Mouse (Mus musculus) megakaryocyte progenitor cell, adult 5-6 weeks (primary cell): ENCODE measurements around the gene Olfr823. TPM values are rescaled to one million over a fixed set of nuclear protein-coding genes. Genes with fewer than 3 reads are reported as not detected.
"Not testable (repeated sequence)": the region's sequence is repeated elsewhere in the genome, so short reads cannot be mapped to it uniquely, and the experiment has no call there.

Experiments
- ATAC-seq: replicated peaks from 2 replicates; pipeline ENCODE4 v1.8.0; 2016; ENCODE audit warnings: mild to moderate bottlenecking, moderate TSS enrichment, inconsistent platforms; ENCODE audit not compliant: poor library complexity
- total RNA-seq, 2 experiments: library from RNA; stranded (forward) in 1 of 2; stranded (reverse) in 1 of 2; fragments of 157-497, 149-512 nt in 1 of 2; fragments of 200-1000 nt in 1 of 2; gene quantifications; 2 replicates each; pipeline versions ENCODE4 v1.2.3 to v1.2.4; 2015 to 2017

The Olfr823 gene
- total RNA-seq (2015) (not detected in 2 replicates), total RNA-seq (2017) (not detected in 2 replicates)

DNA sequence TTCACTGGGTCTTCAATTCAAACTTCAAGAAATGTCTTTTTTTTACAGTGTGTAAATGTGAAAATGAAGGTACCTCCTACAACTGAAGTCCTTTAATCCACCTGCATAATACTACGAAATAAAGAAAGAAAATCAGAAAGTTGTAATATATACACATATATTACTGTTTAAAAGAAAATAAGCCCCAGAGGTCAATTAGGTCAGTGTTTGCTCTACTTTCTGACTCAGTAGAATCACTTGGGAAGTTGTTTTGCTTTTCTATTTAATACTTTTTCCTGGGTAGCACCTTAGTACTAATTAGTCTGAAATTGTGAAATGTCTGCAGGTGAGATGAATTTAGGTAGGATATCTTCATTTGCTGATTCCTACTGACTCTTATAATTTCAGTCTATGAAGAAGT lies at the start of gene Olfr823:
Gene Olfr823 (minus strand): TSS at position 101 of the 400 bp plus-strand sequence.
- not testable (repeated sequence) for ATAC-seq

DNA sequence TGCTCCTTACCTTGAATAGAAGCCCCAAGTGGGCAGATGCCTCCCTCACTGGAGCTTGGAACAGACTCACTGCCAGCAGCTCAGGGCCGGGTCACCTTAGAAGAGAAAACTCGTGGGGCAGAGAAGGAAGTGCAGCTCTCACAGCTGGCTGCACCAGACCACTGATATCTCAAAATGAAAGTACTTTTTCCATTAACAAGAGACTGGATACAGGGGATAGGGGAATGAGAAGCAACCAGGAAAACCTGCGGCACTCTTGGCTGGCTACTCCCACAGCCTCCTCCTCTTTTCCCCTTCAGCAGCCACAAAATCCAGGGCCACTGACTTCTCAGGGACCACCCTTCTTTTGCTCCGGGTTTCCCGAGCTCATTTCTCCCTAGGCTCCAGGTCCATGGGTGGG lies 28.9 kb upstream of the Olfr823 start:
- ATAC-seq: no peak

DNA sequence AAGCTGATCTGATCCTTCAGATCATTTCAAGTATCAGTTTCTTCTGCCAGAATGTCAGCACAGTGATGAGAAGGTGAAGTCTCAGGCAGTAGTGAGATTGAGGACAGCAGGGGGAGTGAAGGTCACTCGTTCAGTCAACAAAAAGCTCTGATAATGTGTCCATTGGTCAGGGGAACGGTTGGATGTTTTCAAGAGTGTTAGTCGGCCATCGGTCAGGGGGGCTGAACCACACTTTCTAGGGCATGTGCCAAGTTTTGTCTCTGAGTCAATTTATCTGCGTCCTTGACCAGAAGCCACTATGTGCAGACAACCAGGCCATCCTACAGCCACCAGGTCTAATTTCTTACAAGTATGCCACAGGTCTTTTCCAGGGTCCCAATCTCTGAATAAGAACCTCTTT lies 27.3 kb upstream of the Olfr823 start:
- ATAC-seq: not testable (repeated sequence)

DNA sequence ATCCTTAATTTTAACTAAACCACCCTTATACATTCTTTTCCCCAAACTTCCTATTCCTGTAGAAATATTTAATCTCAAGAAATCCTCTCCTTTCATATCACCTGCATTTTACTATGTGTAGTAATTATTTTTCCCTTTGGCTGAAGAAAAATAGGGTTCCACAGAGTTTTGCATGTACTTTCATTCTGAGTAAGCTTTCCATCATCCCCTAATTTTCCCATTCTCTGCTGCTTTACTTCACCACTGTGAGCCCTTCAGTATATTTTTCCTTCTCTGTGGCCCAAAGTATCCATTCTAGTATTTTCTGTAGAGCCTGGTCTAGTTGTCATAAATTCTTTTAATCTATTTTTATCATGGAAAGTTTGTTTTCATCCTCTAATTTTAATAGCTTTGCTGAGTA lies 19.6 kb upstream of the Olfr823 start:
- no peak for ATAC-seq

DNA sequence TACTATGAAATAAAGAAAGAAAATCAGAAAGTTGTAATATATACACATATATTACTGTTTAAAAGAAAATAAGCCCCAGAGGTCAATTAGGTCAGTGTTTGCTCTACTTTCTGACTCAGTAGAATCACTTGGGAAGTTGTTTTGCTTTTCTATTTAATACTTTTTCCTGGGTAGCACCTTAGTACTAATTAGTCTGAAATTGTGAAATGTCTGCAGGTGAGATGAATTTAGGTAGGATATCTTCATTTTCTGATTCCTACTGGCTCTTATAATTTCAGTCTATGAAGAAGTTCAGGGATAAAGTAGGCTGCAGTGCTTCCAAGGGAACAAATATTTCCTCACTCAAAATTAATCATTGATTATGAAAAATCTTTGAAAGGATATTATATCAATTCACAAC lies 14.7 kb upstream of the Olfr823 start, which contains the start of gene Olfr824:
Gene Olfr824 (minus strand): TSS at position 101 of the 400 bp plus-strand sequence.
- ATAC-seq: not testable (repeated sequence)

DNA sequence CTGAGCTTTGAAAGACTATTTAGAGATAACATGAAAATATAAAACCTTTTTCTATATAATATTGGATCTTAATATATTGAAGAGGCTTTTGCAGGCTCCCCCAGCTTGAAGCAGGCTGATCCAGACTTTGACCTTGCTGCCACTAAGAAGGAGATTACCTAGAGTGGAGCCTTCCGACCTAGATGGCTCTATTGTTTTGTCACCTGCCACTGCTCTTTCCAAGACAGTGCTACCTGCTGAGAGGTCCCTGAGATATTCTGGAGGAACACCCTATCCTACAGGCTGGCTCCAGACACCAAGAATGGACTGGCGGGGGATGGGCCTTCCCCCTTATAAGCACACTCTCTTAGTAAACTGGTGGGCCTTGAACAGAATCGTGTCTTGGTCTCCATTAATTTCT lies 862 bp upstream of the Olfr823 start:
- not testable (repeated sequence) for ATAC-seq

DNA sequence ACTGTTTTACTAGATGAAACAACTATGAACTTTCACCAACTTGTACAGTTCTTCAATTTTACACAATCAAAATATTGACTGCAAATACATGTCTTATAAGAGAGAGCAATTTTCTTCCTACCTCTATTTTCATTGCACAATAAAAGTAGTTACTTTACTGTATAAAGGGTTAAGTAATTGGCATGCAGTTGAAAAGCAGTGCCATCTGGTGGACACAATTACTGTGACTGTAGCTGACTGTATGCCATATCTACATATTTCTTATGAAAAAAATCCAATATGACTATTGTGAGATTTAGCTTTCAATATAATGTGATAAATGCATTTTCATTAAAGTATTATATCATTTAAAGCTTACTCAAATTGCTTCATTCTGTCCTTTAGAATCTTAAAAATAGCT lies 19.1 kb downstream of the Olfr823 start:
- ATAC-seq: peak; percentile 79

DNA sequence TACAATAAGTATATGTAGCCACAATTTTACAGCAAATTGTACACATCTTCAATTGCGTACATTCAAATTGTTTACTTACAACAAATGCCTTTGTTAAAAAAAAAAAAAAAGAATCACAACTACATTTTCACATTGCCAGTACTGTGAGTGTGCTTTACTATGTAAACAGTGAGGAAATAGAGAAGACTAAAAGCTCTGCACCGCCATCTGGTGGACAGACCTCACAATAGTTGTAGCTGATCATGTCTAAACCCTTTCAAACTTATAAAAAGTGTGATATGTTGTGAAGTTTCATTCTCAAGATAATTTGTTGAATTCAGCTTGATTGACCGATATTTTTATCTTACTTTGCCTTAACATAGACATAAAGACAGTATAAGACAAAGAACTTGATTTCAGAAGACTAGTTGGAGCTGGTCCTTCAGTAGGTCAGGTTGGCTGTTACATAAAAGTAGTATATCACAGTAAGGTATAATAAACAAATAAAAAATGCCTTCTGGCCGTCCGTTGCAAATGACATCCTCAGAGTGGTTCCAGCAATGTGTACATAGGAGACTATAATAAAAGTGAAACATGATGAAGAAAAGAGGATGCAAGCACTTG lies 22.2 kb downstream of the Olfr823 start:
- ATAC-seq: peak; percentile 96

DNA sequence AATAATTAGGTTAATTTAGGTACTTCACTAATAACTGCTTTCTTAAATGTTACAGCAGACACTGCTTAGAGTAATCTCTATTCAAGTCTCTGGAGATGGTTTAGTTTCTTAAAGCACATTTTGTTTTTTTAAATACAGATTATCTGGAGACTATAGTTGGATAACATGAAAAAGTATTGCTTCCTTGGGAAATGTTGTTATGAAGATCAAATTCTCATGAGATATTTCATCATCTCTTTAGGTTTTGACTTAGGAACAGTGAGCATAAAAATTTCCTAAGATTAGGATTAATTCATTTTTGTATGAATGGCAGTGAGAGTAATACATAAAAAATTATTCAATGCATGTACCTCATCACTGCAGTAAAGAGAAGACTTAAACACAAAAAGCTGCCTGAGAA lies 44.3 kb downstream of the Olfr823 start, which contains the start of gene Olfr822:
Gene Olfr822 (plus strand): TSS at position 301 of the 400 bp plus-strand sequence.
- no peak for ATAC-seq

Other genes with a start within 250 kb of the Olfr823 start
- not detected in 2 replicates for gene Olfr814, start 235.5 kb downstream of the Olfr823 start, total RNA-seq (2015)
- not detected in 2 replicates for gene Olfr814, start 235.5 kb downstream of the Olfr823 start, total RNA-seq (2017)
- gene Olfr815, start 209.5 kb downstream of the Olfr823 start, total RNA-seq (2015): not detected in 2 replicates
- gene Olfr815, start 209.5 kb downstream of the Olfr823 start, total RNA-seq (2017): not detected in 2 replicates
- not detected in 2 replicates for gene Olfr816, start 199.8 kb downstream of the Olfr823 start, total RNA-seq (2015)
- not detected in 2 replicates for gene Olfr816, start 199.8 kb downstream of the Olfr823 start, total RNA-seq (2017)
- not detected in 2 replicates for gene Olfr818, start 166.3 kb downstream of the Olfr823 start, total RNA-seq (2015)
- gene Olfr818, start 166.3 kb downstream of the Olfr823 start, total RNA-seq (2017): not detected in 2 replicates
- not detected in 2 replicates for gene Olfr819, start 148.1 kb downstream of the Olfr823 start, total RNA-seq (2015)
- not detected in 2 replicates for gene Olfr819, start 148.1 kb downstream of the Olfr823 start, total RNA-seq (2017)
- gene Olfr247, start 139.2 kb downstream of the Olfr823 start, total RNA-seq (2015): not detected in 2 replicates
- not detected in 2 replicates for gene Olfr247, start 139.2 kb downstream of the Olfr823 start, total RNA-seq (2017)
- gene Gm10310, start 130.3 kb downstream of the Olfr823 start, total RNA-seq (2015): not detected in 2 replicates
- gene Gm10310, start 130.3 kb downstream of the Olfr823 start, total RNA-seq (2017): not detected in 2 replicates
- not detected in 2 replicates for gene Olfr820, start 102.8 kb downstream of the Olfr823 start, total RNA-seq (2015)
- gene Olfr820, start 102.8 kb downstream of the Olfr823 start, total RNA-seq (2017): not detected in 2 replicates
- not detected in 2 replicates for gene Olfr821, start 85.0 kb downstream of the Olfr823 start, total RNA-seq (2015)
- gene Olfr821, start 85.0 kb downstream of the Olfr823 start, total RNA-seq (2017): not detected in 2 replicates
- not detected in 2 replicates for gene Olfr822, start 44.2 kb downstream of the Olfr823 start, total RNA-seq (2015)
- not detected in 2 replicates for gene Olfr822, start 44.2 kb downstream of the Olfr823 start, total RNA-seq (2017)
- gene Olfr824, start 14.6 kb upstream of the Olfr823 start, total RNA-seq (2015): not detected in 2 replicates
- not detected in 2 replicates for gene Olfr824, start 14.6 kb upstream of the Olfr823 start, total RNA-seq (2017)
- not detected in 2 replicates for gene Olfr825, start 51.4 kb upstream of the Olfr823 start, total RNA-seq (2015)
- gene Olfr825, start 51.4 kb upstream of the Olfr823 start, total RNA-seq (2017): not detected in 2 replicates
- not detected in 2 replicates for gene Olfr826, start 68.8 kb upstream of the Olfr823 start, total RNA-seq (2015)
- not detected in 2 replicates for gene Olfr826, start 68.8 kb upstream of the Olfr823 start, total RNA-seq (2017)
- gene Olfr827, start 99.0 kb upstream of the Olfr823 start, total RNA-seq (2015): not detected in 2 replicates
- not detected in 2 replicates for gene Olfr827, start 99.0 kb upstream of the Olfr823 start, total RNA-seq (2017)
- not detected in 2 replicates for gene Neurod4, start 164.9 kb upstream of the Olfr823 start, total RNA-seq (2015)
- gene Neurod4, start 164.9 kb upstream of the Olfr823 start, total RNA-seq (2017): not detected in 2 replicates
- gene Tespa1, start 207.5 kb upstream of the Olfr823 start, total RNA-seq (2015): 30.7 and 51.7 TPM in 2 replicates
- gene Tespa1, start 207.5 kb upstream of the Olfr823 start, total RNA-seq (2017): 35.8 and 50.3 TPM in 2 replicates